Mouse (Mus musculus): ENCODE measurements at regions not wholly inside any gene's neighbourhood (a gene's known extent, or its start where the extent isn't known, plus 50 kb on each side); places are given as distances from the start of the nearest gene placed in this dataset.

DNA sequence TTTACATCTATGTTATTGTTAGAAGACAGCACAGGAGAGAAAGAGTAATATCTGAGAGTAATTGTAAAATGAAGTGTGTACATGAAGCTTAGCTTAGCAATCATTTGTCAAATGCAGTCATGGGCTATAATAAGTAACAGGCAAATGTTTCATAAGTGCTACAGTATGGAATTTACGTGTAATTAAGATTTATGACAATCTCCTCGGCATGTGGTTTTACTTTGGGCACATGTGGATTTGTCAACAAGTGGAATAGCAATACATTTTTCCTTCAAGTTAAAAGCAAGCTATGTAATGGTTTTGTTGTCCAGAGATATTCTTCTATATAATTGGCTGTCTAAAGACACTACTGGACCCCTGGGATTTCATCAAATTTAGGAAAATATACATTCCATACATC lies 577.9 kb upstream of the N6amt1 start:
- 80% methylated on average over 2 of the region's 2 CpGs for WGBS
- no peak overlapping the region for H3K4me3 ChIP-seq (ENCODE audit: low read depth, low read length)

DNA sequence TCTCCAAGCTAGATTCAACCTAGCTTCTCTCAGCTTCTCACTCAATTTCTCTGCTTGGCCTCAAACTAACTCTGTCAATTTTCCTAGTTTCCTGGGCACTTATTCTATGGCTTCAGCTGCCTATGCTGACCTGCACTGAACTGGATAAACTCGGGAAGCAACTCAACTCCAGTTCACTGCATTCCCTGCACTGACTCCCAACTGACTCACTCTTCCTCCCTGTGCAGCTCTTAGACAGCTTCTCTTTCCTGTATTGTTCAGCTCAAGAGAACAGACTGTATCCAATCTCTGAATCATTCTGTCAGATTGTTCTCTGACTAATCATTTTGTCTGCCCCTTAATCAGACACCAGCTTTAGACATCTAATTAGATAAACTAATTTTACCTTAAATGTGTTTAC lies 581.4 kb upstream of the N6amt1 start:
- no peak overlapping the region for H3K9ac ChIP-seq (ENCODE audit: low read length)
- no peaks in the 10 kb centered on the region for H3K27me3 ChIP-seq (ENCODE audit: control insufficient read depth, insufficient read depth, low read length)
- no peak for ATAC-seq (ENCODE audit: low FRiP score)
- no peak for DNase-seq (ENCODE audit: low spot score, missing footprints)
- no peak overlapping the region for H3K4me2 ChIP-seq
- no peak overlapping the region for H3K4me3 ChIP-seq (ENCODE audit: low read depth, low read length)
- H3K27ac ChIP-seq (ENCODE audit: low read depth, low read length), result no peak overlapping the region
- H3K36me3 ChIP-seq (ENCODE audit: control insufficient read depth, insufficient read depth, low read length), result no peaks in the 10 kb centered on the region
- 63% methylated on average over 1 of the region's 1 CpGs for WGBS
- H3K9me3 ChIP-seq (ENCODE audit: control insufficient read depth, low read length), result no peaks in the 10 kb centered on the region
- H3K4me1 ChIP-seq (ENCODE audit: control insufficient read depth, insufficient read depth, low read length), result no peaks in the 10 kb centered on the region

More for the DNA sequence above, 577.9 kb upstream of the N6amt1 start:
- Histone ChIP-seq H3K9me3 (ENCODE audit: control insufficient read depth, low read length) (no peaks in the 10 kb centered on the region), H3K27me3 (ENCODE audit: control insufficient read depth, insufficient read depth, low read length) (no peaks in the 10 kb centered on the region), H3K4me1 (ENCODE audit: control insufficient read depth, insufficient read depth, low read length) (no peaks in the 10 kb centered on the region), H3K27ac (ENCODE audit: low read depth, low read length) (no peak overlapping the region), H3K4me2 (no peak overlapping the region), H3K9ac (ENCODE audit: low read length) (no peak overlapping the region), H3K36me3 (ENCODE audit: control insufficient read depth, insufficient read depth, low read length) (no peaks in the 10 kb centered on the region)
- no peak for DNase-seq (ENCODE audit: low spot score, missing footprints)
- no peak for ATAC-seq (ENCODE audit: low FRiP score)

DNA sequence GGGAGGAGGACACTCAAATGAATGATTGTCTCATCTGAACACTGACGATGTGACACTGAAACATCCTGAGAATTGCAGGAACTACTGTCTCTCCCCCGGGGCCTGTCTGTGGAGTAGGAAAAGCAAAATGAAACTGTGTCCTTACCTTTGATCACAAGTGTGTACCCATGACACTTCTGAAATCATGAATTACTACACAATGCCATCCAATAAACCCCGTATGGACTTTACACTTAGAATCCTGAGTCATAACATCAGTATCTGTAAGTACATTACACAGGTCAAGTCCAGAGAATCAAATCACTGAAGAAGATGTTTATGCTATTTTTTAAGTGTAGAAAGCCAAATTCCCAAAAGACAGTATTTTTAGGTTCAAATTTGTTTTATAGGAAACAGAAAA lies 585.1 kb upstream of the N6amt1 start:
- 85% methylated on average over 3 of the region's 3 CpGs for WGBS
- Histone ChIP-seq H3K27ac (ENCODE audit: low read depth, low read length) (no peak overlapping the region), H3K9me3 (ENCODE audit: control insufficient read depth, low read length) (no peaks in the 10 kb centered on the region), H3K4me3 (ENCODE audit: low read depth, low read length) (no peak overlapping the region), H3K4me2 (no peak overlapping the region), H3K4me1 (ENCODE audit: control insufficient read depth, insufficient read depth, low read length) (no peaks in the 10 kb centered on the region), H3K36me3 (ENCODE audit: control insufficient read depth, insufficient read depth, low read length) (no peaks in the 10 kb centered on the region), H3K9ac (ENCODE audit: low read length) (no peak overlapping the region), H3K27me3 (ENCODE audit: control insufficient read depth, insufficient read depth, low read length) (no peaks in the 10 kb centered on the region)
- ATAC-seq (ENCODE audit: low FRiP score) (no peak), DNase-seq (ENCODE audit: low spot score, missing footprints) (no peak)

DNA sequence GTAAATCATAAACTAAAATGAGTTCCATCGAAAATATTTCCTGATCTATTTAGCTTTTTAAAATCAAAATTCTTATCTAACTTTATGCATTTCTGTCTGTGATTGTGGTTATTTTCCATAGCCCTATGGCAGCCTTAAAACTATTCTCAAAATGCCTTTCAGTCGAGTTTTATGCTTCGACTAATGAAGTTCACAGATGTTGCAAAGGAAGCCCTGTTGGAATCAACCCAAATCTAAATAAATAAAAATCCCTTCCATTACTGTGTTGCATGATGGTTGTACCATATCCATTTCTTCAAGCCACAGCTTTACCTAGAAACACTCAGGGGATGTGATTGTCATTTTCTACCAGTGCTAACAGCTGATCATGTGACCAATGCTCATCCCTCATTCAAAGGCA lies 585.6 kb upstream of the N6amt1 start:
- no peak for ATAC-seq (ENCODE audit: low FRiP score)
- Histone ChIP-seq H3K9me3 (ENCODE audit: control insufficient read depth, low read length) (no peaks in the 10 kb centered on the region), H3K27ac (ENCODE audit: low read depth, low read length) (no peak overlapping the region), H3K27me3 (ENCODE audit: control insufficient read depth, insufficient read depth, low read length) (no peaks in the 10 kb centered on the region), H3K4me3 (ENCODE audit: low read depth, low read length) (no peak overlapping the region), H3K4me2 (no peak overlapping the region), H3K36me3 (ENCODE audit: control insufficient read depth, insufficient read depth, low read length) (no peaks in the 10 kb centered on the region), H3K4me1 (ENCODE audit: control insufficient read depth, insufficient read depth, low read length) (no peaks in the 10 kb centered on the region), H3K9ac (ENCODE audit: low read length) (no peak overlapping the region)
- 84% methylated on average over 3 of the region's 3 CpGs for WGBS
- no peak for DNase-seq (ENCODE audit: low spot score, missing footprints)

DNA sequence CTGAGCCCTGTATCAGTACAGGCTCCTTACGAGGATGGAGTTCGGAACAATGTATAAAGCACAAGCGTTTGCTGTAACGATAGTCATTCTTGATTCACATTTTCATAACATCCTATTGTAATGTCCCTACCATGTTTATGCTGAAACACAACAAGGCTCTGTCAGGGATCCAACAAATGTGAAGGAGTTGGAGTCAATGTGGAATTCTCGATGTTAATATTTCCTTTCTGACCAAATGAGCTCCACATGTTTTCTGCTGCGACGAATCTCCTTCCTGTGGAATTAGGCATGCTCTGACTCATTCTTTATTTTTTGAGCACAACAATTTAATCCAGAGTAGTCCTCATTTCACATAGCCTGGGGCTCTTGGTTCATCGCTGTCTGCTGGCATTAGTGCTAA lies 588.0 kb upstream of the N6amt1 start:
- ATAC-seq (ENCODE audit: low FRiP score), result no peak
- no peaks in the 10 kb centered on the region for H3K4me1 ChIP-seq (ENCODE audit: control insufficient read depth, insufficient read depth, low read length)
- H3K4me3 ChIP-seq (ENCODE audit: low read depth, low read length), result no peak overlapping the region
- H3K4me2 ChIP-seq, result no peak overlapping the region
- no peaks in the 10 kb centered on the region for H3K27me3 ChIP-seq (ENCODE audit: control insufficient read depth, insufficient read depth, low read length)
- no peaks in the 10 kb centered on the region for H3K9me3 ChIP-seq (ENCODE audit: control insufficient read depth, low read length)
- no peak overlapping the region for H3K27ac ChIP-seq (ENCODE audit: low read depth, low read length)
- no peak overlapping the region for H3K9ac ChIP-seq (ENCODE audit: low read length)
- WGBS, result 91% methylated on average over 8 of the region's 8 CpGs
- H3K36me3 ChIP-seq (ENCODE audit: control insufficient read depth, insufficient read depth, low read length), result no peaks in the 10 kb centered on the region
- DNase-seq (ENCODE audit: low spot score, missing footprints), result no peak

DNA sequence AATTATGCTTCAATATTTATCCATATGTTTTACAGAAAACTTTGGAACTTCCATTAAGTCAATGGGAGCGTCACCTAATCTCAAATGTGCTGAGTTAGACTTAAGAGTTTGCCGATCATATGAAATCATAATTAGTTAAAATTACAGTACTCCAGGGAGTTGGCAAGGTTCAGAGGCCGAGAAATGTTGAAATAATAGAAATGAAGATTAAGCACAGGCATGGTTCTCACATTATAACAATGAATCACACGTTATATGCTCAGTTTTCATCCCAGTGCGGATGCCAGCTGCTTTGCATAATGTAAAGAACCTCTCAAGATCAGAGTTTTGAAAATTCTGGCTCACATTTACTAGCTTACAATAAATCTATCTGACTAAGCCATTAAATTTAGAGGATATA lies 612.7 kb upstream of the N6amt1 start:
- Histone ChIP-seq H3K4me1 (ENCODE audit: control insufficient read depth, insufficient read depth, low read length) (no peaks in the 10 kb centered on the region), H3K27ac (ENCODE audit: low read depth, low read length) (no peak overlapping the region), H3K27me3 (ENCODE audit: control insufficient read depth, insufficient read depth, low read length) (no peaks in the 10 kb centered on the region), H3K36me3 (ENCODE audit: control insufficient read depth, insufficient read depth, low read length) (no peaks in the 10 kb centered on the region), H3K4me3 (ENCODE audit: low read depth, low read length) (no peak overlapping the region), H3K9me3 (ENCODE audit: control insufficient read depth, low read length) (no peaks in the 10 kb centered on the region), H3K4me2 (no peak overlapping the region), H3K9ac (ENCODE audit: low read length) (no peak overlapping the region)
- ATAC-seq (ENCODE audit: low FRiP score), result no peak
- 80% methylated on average over 5 of the region's 5 CpGs for WGBS
- no peak for DNase-seq (ENCODE audit: low spot score, missing footprints)

DNA sequence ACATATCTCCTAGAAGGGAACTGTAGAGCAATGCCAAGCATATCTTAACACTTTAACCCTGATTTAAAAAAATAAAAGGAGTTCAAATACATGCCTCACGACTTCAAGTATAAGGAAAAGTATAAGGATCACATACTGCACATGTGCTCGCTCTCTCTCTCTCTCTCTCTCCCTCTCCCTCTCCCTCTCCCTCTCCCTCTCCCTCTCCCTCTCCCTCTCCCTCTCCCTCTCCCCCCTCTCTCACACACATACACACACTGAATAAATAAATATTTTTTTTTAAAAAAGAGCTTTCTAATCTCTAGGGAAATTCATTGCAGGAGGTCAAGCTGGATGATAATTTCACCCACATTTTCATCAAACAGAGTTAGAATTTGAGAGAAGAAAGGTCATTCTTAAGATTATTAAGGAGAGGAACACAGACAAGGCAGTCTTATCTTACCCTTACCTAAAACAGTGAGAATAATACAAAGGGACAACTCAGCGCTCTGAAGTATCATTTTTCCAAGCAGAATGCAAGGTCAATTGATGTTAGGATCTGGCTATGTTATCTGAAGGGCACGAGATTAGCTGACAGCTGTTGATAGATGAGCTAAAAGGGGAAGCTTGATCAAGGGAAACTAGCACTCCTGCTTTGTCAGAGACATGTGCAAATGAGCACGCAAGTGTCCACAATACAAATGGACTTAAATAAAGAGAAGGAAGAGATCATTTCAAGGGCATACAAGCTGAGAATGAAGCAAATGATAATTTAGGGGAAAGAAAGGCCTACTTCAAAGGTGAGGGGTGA lies 634.8 kb upstream of the N6amt1 start:
- H3K9ac ChIP-seq (ENCODE audit: low read length), result no peak overlapping the region
- no peak overlapping the region for H3K27ac ChIP-seq (ENCODE audit: low read depth, low read length)
- H3K27me3 ChIP-seq (ENCODE audit: control insufficient read depth, insufficient read depth, low read length), result no peaks in the 10 kb centered on the region
- ATAC-seq (ENCODE audit: low FRiP score) (no peak), DNase-seq (ENCODE audit: low spot score, missing footprints) (no peak)
- H3K36me3 ChIP-seq (ENCODE audit: control insufficient read depth, insufficient read depth, low read length), result no peaks in the 10 kb centered on the region
- no peak overlapping the region for H3K4me3 ChIP-seq (ENCODE audit: low read depth, low read length)
- no peaks in the 10 kb centered on the region for H3K4me1 ChIP-seq (ENCODE audit: control insufficient read depth, insufficient read depth, low read length)
- no peak overlapping the region for H3K4me2 ChIP-seq
- WGBS, result 66% methylated on average over 5 of the region's 5 CpGs
- H3K9me3 ChIP-seq (ENCODE audit: control insufficient read depth, low read length), result no peaks in the 10 kb centered on the region

DNA sequence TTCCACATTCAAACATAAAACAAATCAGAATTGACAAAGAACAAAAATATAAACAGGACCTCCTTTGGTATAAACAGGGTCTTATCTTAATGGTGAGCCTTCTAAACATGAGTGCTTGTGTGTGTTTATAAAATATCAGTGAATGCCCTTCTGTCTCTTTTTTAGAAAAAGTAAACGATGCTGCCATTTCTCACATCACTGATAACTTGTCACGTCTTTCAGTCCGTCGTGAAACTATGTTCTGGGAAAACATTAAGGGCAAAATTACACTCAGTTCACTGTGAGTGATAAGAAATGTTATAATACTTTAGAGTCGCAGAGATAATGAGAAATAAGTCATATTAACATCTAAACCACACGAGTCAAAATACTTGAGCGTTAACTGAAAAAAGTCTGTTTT lies 635.6 kb upstream of the N6amt1 start:
- H3K27me3 ChIP-seq (ENCODE audit: control insufficient read depth, insufficient read depth, low read length), result no peaks in the 10 kb centered on the region

DNA sequence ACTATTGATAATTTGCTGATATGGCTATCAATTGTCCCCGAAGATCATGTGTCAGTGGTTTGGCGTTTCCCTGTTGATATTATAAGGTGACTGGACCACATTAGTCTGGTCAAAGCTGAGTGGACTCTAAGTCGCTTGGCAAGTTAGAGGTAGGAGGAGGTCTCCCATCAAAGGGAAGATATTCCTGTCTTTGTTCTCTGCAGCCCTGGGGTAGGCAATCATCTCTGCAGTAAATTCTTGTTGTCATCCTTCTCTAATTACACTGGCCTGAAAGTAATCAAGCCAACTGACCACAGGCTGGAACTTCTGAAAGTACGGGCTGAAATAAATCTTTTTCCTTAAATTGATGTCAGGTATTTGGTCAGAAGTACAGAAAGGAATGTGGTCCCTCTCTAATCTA lies 652.3 kb upstream of the N6amt1 start:
- no peak for ATAC-seq (ENCODE audit: low FRiP score)
- Histone ChIP-seq H3K27me3 (ENCODE audit: control insufficient read depth, insufficient read depth, low read length) (no peaks in the 10 kb centered on the region), H3K4me3 (ENCODE audit: low read depth, low read length) (no peak overlapping the region), H3K4me2 (no peak overlapping the region), H3K27ac (ENCODE audit: low read depth, low read length) (no peak overlapping the region), H3K9ac (ENCODE audit: low read length) (no peak overlapping the region), H3K36me3 (ENCODE audit: control insufficient read depth, insufficient read depth, low read length) (no peaks in the 10 kb centered on the region), H3K4me1 (ENCODE audit: control insufficient read depth, insufficient read depth, low read length) (no peaks in the 10 kb centered on the region), H3K9me3 (ENCODE audit: control insufficient read depth, low read length) (no peaks in the 10 kb centered on the region)
- WGBS, result 83% methylated on average over 4 of the region's 4 CpGs
- DNase-seq (ENCODE audit: low spot score, missing footprints), result no peak

More for the DNA sequence above, 635.6 kb upstream of the N6amt1 start:
- ATAC-seq (ENCODE audit: low FRiP score), result no peak
- H3K4me1 ChIP-seq (ENCODE audit: control insufficient read depth, insufficient read depth, low read length), result no peaks in the 10 kb centered on the region
- no peaks in the 10 kb centered on the region for H3K9me3 ChIP-seq (ENCODE audit: control insufficient read depth, low read length)
- WGBS, result 92% methylated on average over 7 of the region's 7 CpGs
- H3K36me3 ChIP-seq (ENCODE audit: control insufficient read depth, insufficient read depth, low read length), result no peaks in the 10 kb centered on the region
- no peak overlapping the region for H3K27ac ChIP-seq (ENCODE audit: low read depth, low read length)
- H3K4me3 ChIP-seq (ENCODE audit: low read depth, low read length), result no peak overlapping the region
- no peak overlapping the region for H3K9ac ChIP-seq (ENCODE audit: low read length)
- DNase-seq (ENCODE audit: low spot score, missing footprints), result no peak
- H3K4me2 ChIP-seq, result no peak overlapping the region

All from midbrain, embryonic 11.5 days (tissue).